In the genomic region with DNA sequence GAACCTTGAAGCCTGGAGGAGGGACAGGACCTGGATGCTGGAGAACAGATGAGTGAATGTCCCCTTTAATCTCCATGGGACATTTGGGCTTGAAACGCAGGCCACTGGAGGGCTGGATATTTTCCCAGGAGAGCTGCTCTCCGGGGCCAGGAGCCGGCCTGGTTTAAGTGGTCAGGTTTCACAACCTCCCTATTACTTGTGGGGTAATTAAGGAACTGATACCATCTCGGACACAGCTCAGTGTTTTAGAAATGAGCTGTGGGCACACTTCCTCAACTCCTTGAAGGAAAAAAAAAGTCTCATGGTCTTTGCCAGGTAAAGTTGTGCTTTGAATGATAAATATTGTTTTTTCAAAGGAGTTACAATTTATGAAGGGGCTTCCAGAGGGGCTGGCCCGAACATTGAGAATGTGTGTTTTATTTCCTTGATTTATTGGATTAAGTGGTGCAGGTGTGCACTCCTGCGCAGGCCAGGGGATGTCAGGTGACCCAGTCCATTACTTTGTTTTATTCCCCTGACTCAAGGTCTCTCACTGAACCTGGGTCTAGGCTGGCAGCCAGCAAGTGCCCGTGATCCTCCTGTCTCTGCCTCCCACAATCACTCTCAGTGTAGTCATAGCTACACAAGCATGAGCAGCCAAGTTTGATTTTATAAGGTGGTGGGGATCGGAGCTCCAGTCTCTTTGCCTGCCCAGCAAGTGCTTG, we compare ENCODE assay signal across 14 mouse cellular contexts. TPM values are rescaled to one million over a fixed set of nuclear protein-coding genes. Genes with fewer than 3 reads are reported as not detected.
DNase-seq lines count a peak whose midpoint lies in the region; ATAC-seq lines count a peak whose summit lies in the region.
"Had no signal": no experiment of that assay in that cellular context is flagged by ENCODE, and none has a peak within 500 bp of the region (broad histone marks: within the 10 kb centered on the region; RNA-seq: fewer than 3 reads in every experiment).

No protein-coding gene starts in this region.

- DNase-seq in embryonic facial prominence, embryonic 14.5 days (ENCODE audit: low spot score): no peak
- DNase-seq in urinary bladder, adult 18-20 months (ENCODE audit: low spot score in 2 of 2): no peak
- no peak for DNase-seq in layer of hippocampus, postnatal 36 days
- no peak for DNase-seq in layer of hippocampus, adult 11-12 months (ENCODE audit: low spot score)
- DNase-seq: adrenal gland, postnatal 36 days had no signal

- 0 out of 2 replicates have a peak, but pooled peaks cover 10% of the 10 kb centered on the region for H3K27me3 ChIP-seq in neural tube, embryonic 12.5 days (replicated peaks)
- H3K27me3 ChIP-seq in neural tube, embryonic 15.5 days (replicated peaks): peaks cover 14% of the 10 kb centered on the region
- H3K27me3 ChIP-seq in embryonic facial prominence, embryonic 14.5 days (replicated peaks; ENCODE audit: control insufficient read depth, insufficient read depth, low read length): no peaks in the 10 kb centered on the region
- H3K27me3 ChIP-seq in kidney, embryonic 16.5 days (ENCODE audit: insufficient read depth, low read length): 0 out of 2 replicates have a peak, but pooled peaks cover 2% of the 10 kb centered on the region

- H3K9me3 ChIP-seq in neural tube, embryonic 12.5 days: no peaks in the 10 kb centered on the region
- no peaks in the 10 kb centered on the region for H3K9me3 ChIP-seq in neural tube, embryonic 15.5 days (replicated peaks)
- no peaks in the 10 kb centered on the region for H3K9me3 ChIP-seq in embryonic facial prominence, embryonic 14.5 days (ENCODE audit: control insufficient read depth, low read length)
- no peaks in the 10 kb centered on the region for H3K9me3 ChIP-seq in kidney, embryonic 16.5 days (ENCODE audit: low read length)
- H3K9me3 ChIP-seq: hindbrain, embryonic 15.5 days had no signal

- no peak for ATAC-seq in neural tube, embryonic 12.5 days (ENCODE audit: low FRiP score, low read depth)
- ATAC-seq in neural tube, embryonic 15.5 days (ENCODE audit: low FRiP score): no peak
- no peak for ATAC-seq in embryonic facial prominence, embryonic 14.5 days (ENCODE audit: low read depth)
- ATAC-seq in kidney, embryonic 16.5 days (ENCODE audit: low FRiP score, low TSS enrichment): no peak
- ATAC-seq in monocyte, adult 5-6 weeks (replicated peaks; ENCODE audit: insufficient number of reproducible peaks, low FRiP score, low TSS enrichment, poor library complexity, severe bottlenecking): peak; percentile 59; the same call in 1 of the 2 replicates

- H3K4me2 ChIP-seq in neural tube, embryonic 12.5 days (replicated peaks): 0 out of 2 replicates have a peak overlapping the region, but pooled peaks have one; percentile 1
- H3K4me2 ChIP-seq in neural tube, embryonic 15.5 days: no peak overlapping the region
- no peak overlapping the region for H3K4me2 ChIP-seq in embryonic facial prominence, embryonic 14.5 days (ENCODE audit: low read depth, low read length)
- peak overlapping the region; percentile 28; the same call in 1 of the 2 replicates for H3K4me2 ChIP-seq in kidney, embryonic 16.5 days (replicated peaks; ENCODE audit: low read depth, low read length)
- H3K4me2 ChIP-seq: hindbrain, embryonic 15.5 days had no signal

- no peaks in the 10 kb centered on the region for H3K36me3 ChIP-seq in neural tube, embryonic 12.5 days
- no peaks in the 10 kb centered on the region for H3K36me3 ChIP-seq in neural tube, embryonic 15.5 days
- H3K36me3 ChIP-seq in embryonic facial prominence, embryonic 14.5 days (ENCODE audit: control insufficient read depth, insufficient read depth, low read length): no peaks in the 10 kb centered on the region
- H3K36me3 ChIP-seq in kidney, embryonic 16.5 days (ENCODE audit: insufficient read depth, low read length): no peaks in the 10 kb centered on the region
- H3K36me3 ChIP-seq: hindbrain, embryonic 15.5 days had no signal

- WGBS in neural tube, embryonic 12.5 days: 39% methylated on average over 8 of the region's 8 CpGs
- 41% methylated on average over 8 of the region's 8 CpGs for WGBS in neural tube, embryonic 15.5 days
- WGBS in embryonic facial prominence, embryonic 14.5 days: 39% methylated on average over 8 of the region's 8 CpGs
- WGBS in kidney, embryonic 16.5 days: 16% methylated on average over 8 of the region's 8 CpGs

- no peak overlapping the region for H3K27ac ChIP-seq in neural tube, embryonic 12.5 days
- no peak overlapping the region for H3K27ac ChIP-seq in neural tube, embryonic 15.5 days (replicated peaks)
- H3K27ac ChIP-seq in embryonic facial prominence, embryonic 14.5 days (replicated peaks; ENCODE audit: low read depth, low read length): peak overlapping the region; percentile 56
- H3K27ac ChIP-seq in kidney, embryonic 16.5 days (ENCODE audit: low read length): peak overlapping the region; percentile 78
- H3K27ac ChIP-seq: hindbrain, embryonic 15.5 days had no signal

- no peak overlapping the region for H3K4me3 ChIP-seq in neural tube, embryonic 12.5 days
- H3K4me3 ChIP-seq in neural tube, embryonic 15.5 days (replicated peaks): no peak overlapping the region
- no peak overlapping the region for H3K4me3 ChIP-seq in embryonic facial prominence, embryonic 14.5 days (ENCODE audit: low read depth, low read length)
- no peak overlapping the region for H3K4me3 ChIP-seq in kidney, embryonic 16.5 days (ENCODE audit: low read length)
- H3K4me3 ChIP-seq: hindbrain, embryonic 15.5 days had no signal

- peaks cover 49% of the 10 kb centered on the region for H3K4me1 ChIP-seq in neural tube, embryonic 12.5 days
- H3K4me1 ChIP-seq in neural tube, embryonic 15.5 days: peaks cover 38% of the 10 kb centered on the region
- H3K4me1 ChIP-seq in embryonic facial prominence, embryonic 14.5 days (ENCODE audit: control insufficient read depth, insufficient read depth, low read length): peaks cover 54% of the 10 kb centered on the region
- H3K4me1 ChIP-seq in kidney, embryonic 16.5 days (ENCODE audit: insufficient read depth, low read length): peaks cover 67% of the 10 kb centered on the region

- no peak overlapping the region for H3K9ac ChIP-seq in neural tube, embryonic 12.5 days
- H3K9ac ChIP-seq in neural tube, embryonic 15.5 days (replicated peaks): no peak overlapping the region
- no peak overlapping the region for H3K9ac ChIP-seq in embryonic facial prominence, embryonic 14.5 days (ENCODE audit: low read depth, low read length)
- 0 out of 2 replicates have a peak overlapping the region, but pooled peaks have one; percentile 25 for H3K9ac ChIP-seq in kidney, embryonic 16.5 days (replicated peaks; ENCODE audit: low read length)
- H3K9ac ChIP-seq: hindbrain, embryonic 15.5 days had no signal

RNA-seq across cellular contexts. Expression of gene Il17rd, which starts 3.7 kb away (rescaled TPM):
- 4.0 and 4.5 TPM in 2 replicates for polyA plus RNA-seq in neural tube, embryonic 12.5 days (2016; fragmentation: Nextera tagmentation; extraction: Ambion mirVana)
- 1.8 and 2.0 TPM in 2 replicates for polyA plus RNA-seq in neural tube, embryonic 15.5 days (2015; fragmentation: Nextera tagmentation; extraction: Ambion mirVana)
- polyA plus RNA-seq in embryonic facial prominence, embryonic 14.5 days (2014; fragmentation: Nextera tagmentation; extraction: Ambion mirVana): 4.9 and 5.7 TPM in 2 replicates
- 5.4 and 6.3 TPM in 2 replicates for polyA plus RNA-seq in kidney, embryonic 16.5 days (2015; fragmentation: Nextera tagmentation; extraction: Ambion mirVana)
- total RNA-seq in monocyte, adult 5-6 weeks (2017): 0.29 to 1.1 TPM (median 0.49 TPM) in 3 replicates
- total RNA-seq in layer of hippocampus, postnatal 36 days (2021): 1 to 10 TPM; 3.3 to 3.7 TPM

RNA-seq across cellular contexts. Expression of gene Hesx1, which starts 48.2 kb away (rescaled TPM):
- 0.23 TPM in 1 of 2 replicates, not detected in the other for polyA plus RNA-seq in neural tube, embryonic 12.5 days (2016; fragmentation: Nextera tagmentation; extraction: Ambion mirVana)
- 0.20 TPM in 1 of 2 replicates, not detected in the other for polyA plus RNA-seq in neural tube, embryonic 15.5 days (2015; fragmentation: Nextera tagmentation; extraction: Ambion mirVana)
- polyA plus RNA-seq in embryonic facial prominence, embryonic 14.5 days (2014; fragmentation: Nextera tagmentation; extraction: Ambion mirVana): 0.19 TPM in 1 of 2 replicates, not detected in the other
- 0.65 and 0.90 TPM in 2 replicates for polyA plus RNA-seq in kidney, embryonic 16.5 days (2015; fragmentation: Nextera tagmentation; extraction: Ambion mirVana)
- total RNA-seq in monocyte, adult 5-6 weeks (2017): not detected in 3 replicates
- total RNA-seq in layer of hippocampus, postnatal 36 days (2021): not detected
- total RNA-seq: adrenal gland, postnatal 36 days; gastrocnemius, adult 8-10 months; left cerebral cortex, postnatal 14 days had no signal
- polyA plus RNA-seq: lung, embryonic 16.5 days; stomach, embryonic 14.5 days had no signal

Comparison
In these comparisons a context has a peak if more than half of its experiments do, and no peak if none do; other contexts are left out.
1. H3K4me2 ChIP-seq: peak in neural tube, embryonic 12.5 days (single experiment) and kidney, embryonic 16.5 days (single experiment); none in neural tube, embryonic 15.5 days (single experiment) and embryonic facial prominence, embryonic 14.5 days (single experiment).
2. H3K27ac ChIP-seq: peak in embryonic facial prominence, embryonic 14.5 days (single experiment) and kidney, embryonic 16.5 days (single experiment); none in neural tube, embryonic 12.5 days (single experiment) and neural tube, embryonic 15.5 days (single experiment).